Mouse (Mus musculus) heart, adult 2 months (tissue): ENCODE results near the gene Trim15.

Source experiments
- EP300 ChIP-seq: fragments of 200-500 bp; IDR thresholded peaks from 2 replicates; pipeline ENCODE4 v1.6.1; 2011; ENCODE audit warnings: low read depth, low read length, control low read depth; ENCODE audit not compliant: insufficient read depth
- POLR2A ChIP-seq: fragments of 200-500 bp; IDR thresholded peaks from 2 replicates; pipeline ENCODE4 v1.6.1; 2011; ENCODE audit warnings: mild to moderate bottlenecking, low read depth, low read length, control low read depth; ENCODE audit not compliant: insufficient read depth

- TF ChIP-seq POLR2A (no peak), EP300 (no peak)
Observed at GRCm38 (mm10) chr17:36844286-36844719, 22.7 kb downstream of the Trim15 start.
